Mouse (Mus musculus): ENCODE measurements around the gene Nxt1. TPM values are rescaled to one million over a fixed set of nuclear protein-coding genes. Genes with fewer than 3 reads are reported as not detected.

The Nxt1 gene
- total RNA-seq, 1 experiment = 62.9 TPM

DNA sequence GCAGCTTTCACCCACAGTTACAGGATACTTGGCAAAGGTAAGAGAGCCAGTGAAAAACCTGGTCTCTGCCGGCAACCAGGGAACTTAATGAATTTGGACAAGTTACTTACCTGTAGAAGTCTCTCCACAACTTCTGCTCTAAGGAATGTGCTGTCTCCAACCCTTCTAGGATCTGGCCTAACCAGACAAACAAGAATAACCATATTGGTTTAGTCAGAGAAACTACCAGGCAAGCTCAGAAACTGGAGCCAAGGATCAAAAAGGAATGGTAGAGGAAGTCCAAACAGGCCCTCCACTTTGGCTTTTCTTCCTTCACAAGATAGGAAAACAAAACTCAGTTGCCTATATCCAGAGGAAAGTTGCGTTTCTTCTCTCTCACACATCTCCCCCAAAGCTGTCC is 41.4 kb upstream of the Nxt1 start:
- no peak overlapping the region for H3K4me3 ChIP-seq (ENCODE audit: insufficient read depth in 1 of 2, low read depth in 1 of 2, low read length in 2 of 2, poor library complexity in 1 of 2, severe bottlenecking in 1 of 2)
- in situ Hi-C loops (cut with MboI; ENCODE audit: low sequenced_read_pairs in 2 of 2, unreplicated experiment in 2 of 2) = no loop called here
- TF ChIP-seq CHD2 (IDR thresholded peaks at IDR 0.05; ENCODE audit: low read depth, low read length) = no peak
- TF ChIP-seq HCFC1 (IDR thresholded peaks at IDR 0.05; ENCODE audit: borderline replicate concordance, insufficient read depth, low read length) = no peak
- TF ChIP-seq ZC3H11A (IDR thresholded peaks at IDR 0.05; ENCODE audit: borderline replicate concordance, low read depth, low read length) = no peak
- no peak for TF ChIP-seq ZNF384 (IDR thresholded peaks at IDR 0.05; ENCODE audit: low read depth, low read length)
- no peak for TF ChIP-seq MAFK (IDR thresholded peaks at IDR 0.05; ENCODE audit: insufficient read depth, low read depth, low read length)
- H3K9ac ChIP-seq (ENCODE audit: insufficient read depth, low read depth, low read length, poor library complexity, severe bottlenecking) = no peak overlapping the region
- H3K9me3 ChIP-seq (ENCODE audit: control insufficient read depth, insufficient read depth, low read depth, low read length) = no peaks in the 10 kb centered on the region
- H3K36me3 ChIP-seq (ENCODE audit: control insufficient read depth, insufficient read depth, low read length, poor library complexity, severe bottlenecking) = no peaks in the 10 kb centered on the region
- DNase-seq (ENCODE audit: low read depth, low spot score) = no peak
- H3K4me1 ChIP-seq (ENCODE audit: control insufficient read depth in 2 of 2, insufficient read depth in 2 of 2, low read length in 2 of 2, poor library complexity in 1 of 2) = no peaks in the 10 kb centered on the region
- H3K27ac ChIP-seq (ENCODE audit: insufficient read depth, low read depth, low read length, poor library complexity, severe bottlenecking) = no peak overlapping the region

DNA sequence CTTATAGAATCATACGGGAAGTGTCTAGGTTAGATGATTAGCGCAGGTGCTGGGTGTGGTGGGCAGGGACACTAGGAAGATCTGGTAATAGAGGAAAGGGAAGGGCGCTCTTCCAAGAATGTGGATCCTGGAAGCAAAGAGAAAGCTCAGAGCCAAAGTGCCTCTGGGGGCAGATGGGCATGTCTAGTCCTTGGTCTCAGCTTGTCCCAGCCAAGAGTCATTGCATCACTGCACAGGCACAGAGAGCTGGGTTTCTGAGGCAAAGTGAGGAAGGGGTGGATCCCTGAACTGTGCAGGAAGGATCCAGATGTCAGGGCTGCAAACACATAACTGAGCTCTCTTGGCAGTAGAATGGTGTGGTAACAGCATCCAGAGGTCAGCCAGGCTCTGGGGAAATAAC is 40.8 kb upstream of the Nxt1 start:
- H3K9me3 ChIP-seq (ENCODE audit: control insufficient read depth, insufficient read depth, low read depth, low read length) = no peaks in the 10 kb centered on the region
- TF ChIP-seq HCFC1 (IDR thresholded peaks at IDR 0.05; ENCODE audit: borderline replicate concordance, insufficient read depth, low read length) (no peak), ZC3H11A (IDR thresholded peaks at IDR 0.05; ENCODE audit: borderline replicate concordance, low read depth, low read length) (no peak), MAFK (IDR thresholded peaks at IDR 0.05; ENCODE audit: insufficient read depth, low read depth, low read length) (no peak), ZNF384 (IDR thresholded peaks at IDR 0.05; ENCODE audit: low read depth, low read length) (no peak), CHD2 (IDR thresholded peaks at IDR 0.05; ENCODE audit: low read depth, low read length) (no peak)
- no peaks in the 10 kb centered on the region for H3K4me1 ChIP-seq (ENCODE audit: control insufficient read depth in 2 of 2, insufficient read depth in 2 of 2, low read length in 2 of 2, poor library complexity in 1 of 2)
- no peaks in the 10 kb centered on the region for H3K36me3 ChIP-seq (ENCODE audit: control insufficient read depth, insufficient read depth, low read length, poor library complexity, severe bottlenecking)
- no peak overlapping the region for H3K4me3 ChIP-seq (ENCODE audit: insufficient read depth in 1 of 2, low read depth in 1 of 2, low read length in 2 of 2, poor library complexity in 1 of 2, severe bottlenecking in 1 of 2)
- no peak for DNase-seq (ENCODE audit: low read depth, low spot score)
- no peak overlapping the region for H3K27ac ChIP-seq (ENCODE audit: insufficient read depth, low read depth, low read length, poor library complexity, severe bottlenecking)
- no peak overlapping the region for H3K9ac ChIP-seq (ENCODE audit: insufficient read depth, low read depth, low read length, poor library complexity, severe bottlenecking)
- in situ Hi-C loops (cut with MboI; ENCODE audit: low sequenced_read_pairs in 2 of 2, unreplicated experiment in 2 of 2) = no loop called here

DNA sequence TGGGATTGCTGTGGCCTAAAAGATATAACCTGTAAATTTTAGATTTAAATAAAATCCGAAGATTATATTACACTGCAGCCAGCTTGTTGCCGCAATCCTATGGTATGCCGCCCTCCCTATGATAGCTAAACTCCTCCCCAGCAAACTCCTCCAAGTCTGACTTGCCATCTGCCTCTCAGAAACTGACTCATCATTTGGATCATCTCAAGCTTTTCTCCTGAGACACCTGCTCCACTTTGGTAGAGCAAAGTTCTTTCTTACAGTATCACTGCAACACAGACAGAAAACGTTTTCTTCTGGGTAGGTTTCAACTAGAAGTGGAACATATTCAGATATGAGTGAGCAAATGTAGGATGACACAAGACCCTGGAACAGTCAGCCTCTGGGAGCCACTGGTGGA is 37.9 kb upstream of the Nxt1 start:
- H3K9me3 ChIP-seq (ENCODE audit: control insufficient read depth, insufficient read depth, low read depth, low read length) = no peaks in the 10 kb centered on the region
- H3K4me1 ChIP-seq (ENCODE audit: control insufficient read depth in 2 of 2, insufficient read depth in 2 of 2, low read length in 2 of 2, poor library complexity in 1 of 2) = no peaks in the 10 kb centered on the region
- H3K4me3 ChIP-seq (ENCODE audit: insufficient read depth in 1 of 2, low read depth in 1 of 2, low read length in 2 of 2, poor library complexity in 1 of 2, severe bottlenecking in 1 of 2) = no peak overlapping the region
- no peak overlapping the region for H3K9ac ChIP-seq (ENCODE audit: insufficient read depth, low read depth, low read length, poor library complexity, severe bottlenecking)
- in situ Hi-C loops (cut with MboI; ENCODE audit: low sequenced_read_pairs in 2 of 2, unreplicated experiment in 2 of 2) = no loop called here
- H3K27ac ChIP-seq (ENCODE audit: insufficient read depth, low read depth, low read length, poor library complexity, severe bottlenecking) = no peak overlapping the region
- H3K36me3 ChIP-seq (ENCODE audit: control insufficient read depth, insufficient read depth, low read length, poor library complexity, severe bottlenecking) = no peaks in the 10 kb centered on the region
- TF ChIP-seq ZNF384 (IDR thresholded peaks at IDR 0.05; ENCODE audit: low read depth, low read length) = no peak
- TF ChIP-seq HCFC1 (IDR thresholded peaks at IDR 0.05; ENCODE audit: borderline replicate concordance, insufficient read depth, low read length) = no peak
- TF ChIP-seq ZC3H11A (IDR thresholded peaks at IDR 0.05; ENCODE audit: borderline replicate concordance, low read depth, low read length) = no peak
- TF ChIP-seq CHD2 (IDR thresholded peaks at IDR 0.05; ENCODE audit: low read depth, low read length) = no peak
- no peak for TF ChIP-seq MAFK (IDR thresholded peaks at IDR 0.05; ENCODE audit: insufficient read depth, low read depth, low read length)
- no peak for DNase-seq (ENCODE audit: low read depth, low spot score)

DNA sequence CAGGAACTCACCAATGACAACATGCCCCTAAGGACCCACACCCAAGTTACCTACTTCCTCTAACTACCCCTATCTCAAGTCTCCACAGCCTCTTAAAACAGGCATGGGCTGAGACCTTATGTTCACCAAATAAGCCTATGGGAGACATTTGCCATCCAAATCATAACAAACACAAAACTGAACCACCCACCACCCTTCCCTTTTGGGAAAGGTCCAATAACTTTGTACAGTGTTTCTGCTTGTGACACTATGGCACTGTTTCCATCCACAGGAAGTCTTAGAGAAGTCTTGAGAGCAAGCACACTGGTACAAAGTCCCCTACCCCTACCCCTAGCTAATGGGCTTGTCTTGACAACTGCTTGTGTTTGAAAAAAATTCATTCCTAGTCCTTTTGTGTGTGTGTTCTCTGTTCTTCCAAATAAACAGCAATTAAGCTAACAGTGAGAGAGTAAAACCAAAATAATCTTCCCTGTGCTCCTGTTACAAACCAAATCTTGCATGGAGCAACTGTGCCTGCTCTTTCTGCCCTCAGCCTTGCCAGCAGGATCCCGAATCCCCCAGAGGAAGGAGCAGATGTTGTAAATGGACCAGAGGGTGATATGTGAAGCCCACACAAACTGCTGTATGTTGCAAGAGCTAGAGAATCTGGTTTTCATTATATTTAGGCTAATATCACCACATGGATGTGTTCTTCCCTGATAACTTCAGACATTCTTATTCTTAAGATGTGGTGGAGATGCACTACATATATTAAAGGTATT is 29.6 kb upstream of the Nxt1 start:
- Histone ChIP-seq H3K36me3 (ENCODE audit: control insufficient read depth, insufficient read depth, low read length, poor library complexity, severe bottlenecking) (no peaks in the 10 kb centered on the region), H3K4me3 (ENCODE audit: insufficient read depth in 1 of 2, low read depth in 1 of 2, low read length in 2 of 2, poor library complexity in 1 of 2, severe bottlenecking in 1 of 2) (no peak overlapping the region), H3K9me3 (ENCODE audit: control insufficient read depth, insufficient read depth, low read depth, low read length) (no peaks in the 10 kb centered on the region), H3K27ac (ENCODE audit: insufficient read depth, low read depth, low read length, poor library complexity, severe bottlenecking) (no peak overlapping the region), H3K9ac (ENCODE audit: insufficient read depth, low read depth, low read length, poor library complexity, severe bottlenecking) (no peak overlapping the region), H3K4me1 (ENCODE audit: control insufficient read depth in 2 of 2, insufficient read depth in 2 of 2, low read length in 2 of 2, poor library complexity in 1 of 2) (no peaks in the 10 kb centered on the region)
- in situ Hi-C loops (cut with MboI; ENCODE audit: low sequenced_read_pairs in 2 of 2, unreplicated experiment in 2 of 2) = no loop called here
- no peak for DNase-seq (ENCODE audit: low read depth, low spot score)
- TF ChIP-seq MAFK (IDR thresholded peaks at IDR 0.05; ENCODE audit: insufficient read depth, low read depth, low read length) = no peak
- TF ChIP-seq CHD2 (IDR thresholded peaks at IDR 0.05; ENCODE audit: low read depth, low read length) = no peak
- no peak for TF ChIP-seq HCFC1 (IDR thresholded peaks at IDR 0.05; ENCODE audit: borderline replicate concordance, insufficient read depth, low read length)
- no peak for TF ChIP-seq ZC3H11A (IDR thresholded peaks at IDR 0.05; ENCODE audit: borderline replicate concordance, low read depth, low read length)
- no peak for TF ChIP-seq ZNF384 (IDR thresholded peaks at IDR 0.05; ENCODE audit: low read depth, low read length)

Data from ES-E14 (cell line).